ENCODE assay signal across 13 mouse cellular contexts in genomic region chr8:114604315-114604714, GRCm38 (mm10).
DNase-seq lines count a peak whose midpoint lies in the region; ATAC-seq and TF ChIP-seq lines count a peak whose summit lies in the region.
"Had no signal": no experiment of that assay in that cellular context is flagged by ENCODE, and none has a peak within 500 bp of the region (broad histone marks: within the 10 kb centered on the region; RNA-seq: fewer than 3 reads in every experiment).

No protein-coding gene starts in this region.

- no peaks in the 10 kb centered on the region for H3K36me3 ChIP-seq in forebrain, embryonic 12.5 days (replicated peaks)
- H3K36me3 ChIP-seq in forebrain, postnatal 0 days (ENCODE audit: insufficient read depth), result no peaks in the 10 kb centered on the region
- no peaks in the 10 kb centered on the region for H3K36me3 ChIP-seq in neural tube, embryonic 11.5 days (ENCODE audit: control insufficient read depth, insufficient read depth, low read length)
- H3K36me3 ChIP-seq in midbrain, embryonic 11.5 days (ENCODE audit: control insufficient read depth, insufficient read depth, low read length), result no peaks in the 10 kb centered on the region
- H3K36me3 ChIP-seq: G1E; heart, embryonic 10.5 days had no signal

- peaks cover 29% of the 10 kb centered on the region for H3K4me1 ChIP-seq in forebrain, embryonic 12.5 days
- H3K4me1 ChIP-seq in forebrain, postnatal 0 days (ENCODE audit: insufficient read depth), result 0 out of 2 replicates have a peak, but pooled peaks cover 6% of the 10 kb centered on the region
- peaks cover 22% of the 10 kb centered on the region for H3K4me1 ChIP-seq in neural tube, embryonic 11.5 days (ENCODE audit: control insufficient read depth, insufficient read depth, low read length)
- H3K4me1 ChIP-seq in midbrain, embryonic 11.5 days (ENCODE audit: control insufficient read depth, insufficient read depth, low read length), result peaks cover 16% of the 10 kb centered on the region

- H3K4me3 ChIP-seq in forebrain, embryonic 12.5 days (replicated peaks), result no peak overlapping the region
- no peak overlapping the region for H3K4me3 ChIP-seq in forebrain, postnatal 0 days (ENCODE audit: low read depth, low read length)
- H3K4me3 ChIP-seq in neural tube, embryonic 11.5 days (ENCODE audit: low read depth, low read length), result no peak overlapping the region
- no peak overlapping the region for H3K4me3 ChIP-seq in midbrain, embryonic 11.5 days (ENCODE audit: low read depth, low read length)
- H3K4me3 ChIP-seq: heart, embryonic 10.5 days had no signal

- DNase-seq in forebrain, postnatal 0 days, result no peak
- peak; percentile 57 for DNase-seq in neural tube, embryonic 11.5 days (ENCODE audit: low spot score)
- DNase-seq in neural tube, embryonic 10.5 days (ENCODE audit: extremely low spot score, low spot score), result no peak
- no peak for DNase-seq in midbrain, embryonic 11.5 days (ENCODE audit: low spot score, missing footprints)
- DNase-seq in spleen, postnatal 36 days (ENCODE audit: low spot score in 2 of 2), result no peak
- DNase-seq in urinary bladder, adult 2 months (ENCODE audit: low spot score), result no peak
- DNase-seq: layer of hippocampus, adult 9-11 months; liver had no signal

- 30% methylated on average over 16 of the region's 16 CpGs for WGBS in forebrain, embryonic 12.5 days
- WGBS in forebrain, postnatal 0 days, result 24% methylated on average over 16 of the region's 16 CpGs
- 13% methylated on average over 16 of the region's 16 CpGs for WGBS in neural tube, embryonic 11.5 days
- 41% methylated on average over 16 of the region's 16 CpGs for WGBS in midbrain, embryonic 11.5 days

- H3K4me2 ChIP-seq in forebrain, embryonic 12.5 days, result peak overlapping the region; percentile 29
- no peak overlapping the region for H3K4me2 ChIP-seq in forebrain, postnatal 0 days (ENCODE audit: low read depth)
- peak overlapping the region; percentile 3; the same call in 1 of the 2 replicates for H3K4me2 ChIP-seq in neural tube, embryonic 11.5 days (ENCODE audit: low read depth)
- H3K4me2 ChIP-seq in midbrain, embryonic 11.5 days, result peak overlapping the region; percentile 19; the same call in 1 of the 2 replicates

- no peaks in the 10 kb centered on the region for H3K9me3 ChIP-seq in forebrain, embryonic 12.5 days
- H3K9me3 ChIP-seq in forebrain, postnatal 0 days (ENCODE audit: low read length), result no peaks in the 10 kb centered on the region
- no peaks in the 10 kb centered on the region for H3K9me3 ChIP-seq in neural tube, embryonic 11.5 days (ENCODE audit: control insufficient read depth, low read length)
- H3K9me3 ChIP-seq in midbrain, embryonic 11.5 days (ENCODE audit: control insufficient read depth, low read length), result no peaks in the 10 kb centered on the region
- H3K9me3 ChIP-seq: heart, embryonic 10.5 days had no signal

- peaks cover 14% of the 10 kb centered on the region for H3K27me3 ChIP-seq in forebrain, embryonic 12.5 days
- peaks cover 29% of the 10 kb centered on the region for H3K27me3 ChIP-seq in forebrain, postnatal 0 days (ENCODE audit: insufficient read depth, low read length)
- no peaks in the 10 kb centered on the region for H3K27me3 ChIP-seq in neural tube, embryonic 11.5 days (ENCODE audit: control insufficient read depth, insufficient read depth, low read length)
- H3K27me3 ChIP-seq in midbrain, embryonic 11.5 days (ENCODE audit: control insufficient read depth, insufficient read depth, low read length), result no peaks in the 10 kb centered on the region

- TF ChIP-seq CTCF in forebrain, postnatal 0 days (IDR thresholded peaks at IDR 0.05; ENCODE audit: low read depth), result no peak

- no peak overlapping the region for H3K9ac ChIP-seq in forebrain, embryonic 12.5 days
- no peak overlapping the region for H3K9ac ChIP-seq in forebrain, postnatal 0 days
- H3K9ac ChIP-seq in neural tube, embryonic 11.5 days (ENCODE audit: low read length), result no peak overlapping the region
- no peak overlapping the region for H3K9ac ChIP-seq in midbrain, embryonic 11.5 days (ENCODE audit: low read length)

- H3K27ac ChIP-seq in forebrain, embryonic 12.5 days, result no peak overlapping the region
- no peak overlapping the region for H3K27ac ChIP-seq in forebrain, postnatal 0 days (ENCODE audit: low read depth, low read length)
- H3K27ac ChIP-seq in neural tube, embryonic 11.5 days (ENCODE audit: low read depth, low read length), result 0 out of 2 replicates have a peak overlapping the region, but pooled peaks have one; percentile 27
- no peak overlapping the region for H3K27ac ChIP-seq in midbrain, embryonic 11.5 days (ENCODE audit: low read depth, low read length)
- H3K27ac ChIP-seq: heart, embryonic 10.5 days had no signal

- no peak for ATAC-seq in forebrain, embryonic 12.5 days (ENCODE audit: low FRiP score)
- ATAC-seq in forebrain, postnatal 0 days, result no peak
- peak; percentile 35 for ATAC-seq in neural tube, embryonic 11.5 days (ENCODE audit: insufficient read depth, low FRiP score, low TSS enrichment)
- ATAC-seq in midbrain, embryonic 11.5 days (ENCODE audit: low FRiP score), result no peak
- no peak for ATAC-seq in monocyte, adult 5-6 weeks (replicated peaks; ENCODE audit: insufficient number of reproducible peaks, low FRiP score, low TSS enrichment, poor library complexity, severe bottlenecking)
- ATAC-seq: activated CD4-positive, CD25-positive, alpha-beta regulatory T cell, adult 4 months had no signal
